In genomic region chr5:148451811-148452210, GRCm38 (mm10) we compare ENCODE assay signal across 10 mouse cellular contexts. TPM values are rescaled to one million over a fixed set of nuclear protein-coding genes. Genes with fewer than 3 reads are reported as not detected.
DNase-seq lines count a peak whose midpoint lies in the region; ATAC-seq and TF ChIP-seq lines count a peak whose summit lies in the region.
"Had no signal": no experiment of that assay in that cellular context is flagged by ENCODE, and none has a peak within 500 bp of the region (broad histone marks: within the 10 kb centered on the region; RNA-seq: fewer than 3 reads in every experiment).

No protein-coding gene starts in this region.

- H3K4me3 ChIP-seq in heart, postnatal 0 days (ENCODE audit: low read depth, low read length) = no peak overlapping the region
- H3K4me3 ChIP-seq: embryonic facial prominence, embryonic 15.5 days had no signal

- no peak overlapping the region for H3K4me2 ChIP-seq in heart, postnatal 0 days (ENCODE audit: low read depth, low read length)
- H3K4me2 ChIP-seq: embryonic facial prominence, embryonic 15.5 days had no signal

- peak; percentile 56 for DNase-seq in heart, postnatal 0 days (ENCODE audit: low spot score)
- DNase-seq in heart, adult 11 months = no peak
- DNase-seq in adrenal gland, postnatal 10 days = peak; percentile 75
- DNase-seq in embryo, embryonic 9.5 days (ENCODE audit: extremely low spot score) = peak; percentile 42
- DNase-seq in layer of hippocampus, postnatal 10 days (ENCODE audit: low spot score in 2 of 2) = peak; percentile 70 to 74
- DNase-seq in naive thymus-derived CD4-positive, alpha-beta T cell, adult 2 months (ENCODE audit: low read depth) = peak; percentile 79
- peak; percentile 58 for DNase-seq in thymus, postnatal 0 days (ENCODE audit: low spot score)

- 27% methylated on average over 7 of the region's 7 CpGs for WGBS in heart, postnatal 0 days

- no peaks in the 10 kb centered on the region for H3K27me3 ChIP-seq in heart, postnatal 0 days (ENCODE audit: control insufficient read depth, insufficient read depth, low read length)
- H3K27me3 ChIP-seq: embryonic facial prominence, embryonic 15.5 days had no signal

- ATAC-seq in heart, postnatal 0 days (ENCODE audit: insufficient read depth, low read depth) = no peak
- peak; percentile 67 for ATAC-seq in CD4-positive, CD25-positive, alpha-beta regulatory T cell, adult 4 months

- no peaks in the 10 kb centered on the region for H3K36me3 ChIP-seq in heart, postnatal 0 days (replicated peaks; ENCODE audit: control insufficient read depth, insufficient read depth, low read length)
- H3K36me3 ChIP-seq: embryonic facial prominence, embryonic 15.5 days had no signal

- H3K9ac ChIP-seq in heart, postnatal 0 days (replicated peaks; ENCODE audit: low read depth, low read length) = no peak overlapping the region
- H3K9ac ChIP-seq: embryonic facial prominence, embryonic 15.5 days had no signal

- 0 out of 2 replicates have a peak overlapping the region, but pooled peaks have one; percentile 11 for H3K27ac ChIP-seq in heart, postnatal 0 days (ENCODE audit: low read depth)
- H3K27ac ChIP-seq: embryonic facial prominence, embryonic 15.5 days; macrophage had no signal

- H3K9me3 ChIP-seq in heart, postnatal 0 days (replicated peaks; ENCODE audit: control insufficient read depth, low read length) = no peaks in the 10 kb centered on the region
- H3K9me3 ChIP-seq: embryonic facial prominence, embryonic 15.5 days had no signal

- no peaks in the 10 kb centered on the region for H3K4me1 ChIP-seq in heart, postnatal 0 days (ENCODE audit: control insufficient read depth, insufficient read depth)

- no peak for TF ChIP-seq EP300 in heart, postnatal 0 days (IDR thresholded peaks at IDR 0.05; ENCODE audit: low read depth)

- peak; percentile 83 for TF ChIP-seq CTCF in heart, postnatal 0 days (IDR thresholded peaks at IDR 0.05; ENCODE audit: low read depth)

RNA-seq across cellular contexts. Expression of gene Slc7a1, which starts 52.1 kb away (rescaled TPM):
- total RNA-seq in heart, postnatal 0 days (2014; rRNA removed; ENCODE audit: low replicate concordance) = 21.0 and 31.0 TPM in 2 replicates
- polyA plus RNA-seq in heart, postnatal 0 days (2015; fragmentation: Nextera tagmentation; extraction: Ambion mirVana) = 7.7 and 13.2 TPM in 2 replicates
- polyA plus RNA-seq in CD4-positive, CD25-positive, alpha-beta regulatory T cell, adult 4 months (2017; shearing (Covaris generic)) = 10 to 100 TPM; 13.2 to 19.0 TPM
- 10 to 100 TPM; 53.0 to 60.6 TPM for total RNA-seq in adrenal gland, postnatal 10 days (2021)
- 10 to 100 TPM; 72.2 to 73.1 TPM for total RNA-seq in layer of hippocampus, postnatal 10 days (2021)
- polyA plus RNA-seq in thymus, postnatal 0 days (2015; fragmentation: Nextera tagmentation; extraction: Ambion mirVana) = 15.5 and 16.5 TPM in 2 replicates
